Mouse (Mus musculus) adrenal gland (tissue): ENCODE data around the gene Spatc1l.

Experiments
- intact Hi-C: fragments of 180-260 bp; cut with DNase I; formaldehyde crosslinking; loops from one replicate; pipeline ENCODE4 v1.15.1; 2025
- long read RNA-seq, 2 experiments: library from polyadenylated mRNA; unstranded; transcript quantifications; one replicate each; pipeline ENCODE4 v2.0.0; 2020; ENCODE audit warnings: borderline replicate concordance in 1 of 2; ENCODE audit not compliant: insufficient replicate concordance in 1 of 2

The Spatc1l gene
- long read RNA-seq, experiment 1 = 0 reads
- long read RNA-seq, experiment 2 = 0 reads

GRCm38 (mm10) chr10:76561972-76562371 lies at the start of gene Spatc1l:
Gene Spatc1l, plus strand, starts transcription at chr10:76562272.
- intact Hi-C loops = no loop called here

GRCm38 (mm10) chr10:76512965-76513583 lies 49.0 kb upstream of the Spatc1l start:
- intact Hi-C loops = no loop called here

GRCm38 (mm10) chr10:76530922-76531321 lies 31.1 kb upstream of the Spatc1l start:
- intact Hi-C loops = no loop called here

DNA sequence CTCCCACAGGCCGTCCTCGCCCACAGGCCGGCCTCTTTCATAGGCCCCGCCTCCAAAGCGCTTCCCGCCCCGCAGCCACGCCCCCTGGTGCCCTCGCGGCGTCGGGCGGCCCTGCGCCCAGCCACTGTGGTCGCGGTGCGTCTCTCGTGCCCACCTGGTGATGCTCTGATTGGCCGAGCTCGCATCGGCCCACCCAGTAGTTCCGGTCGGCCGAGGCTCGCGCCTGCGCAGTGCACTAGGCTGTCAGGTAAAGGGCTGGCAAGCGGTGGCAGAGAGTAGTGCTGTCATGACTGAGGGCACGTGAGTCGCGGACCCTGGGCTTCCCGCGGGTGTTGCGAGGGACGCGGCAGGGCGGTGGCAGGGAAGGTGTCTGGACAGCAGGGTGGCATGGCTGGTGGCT lies 30.7 kb upstream of the Spatc1l start, which contains the start of gene Lss:
TSS of gene Lss (plus strand) at position 214 of the 400 bp plus-strand sequence.
- intact Hi-C loops = no loop called here

GRCm38 (mm10) chr10:76531828-76532227 lies 30.2 kb upstream of the Spatc1l start:
- intact Hi-C loops = no loop called here

GRCm38 (mm10) chr10:76535526-76535925 lies 26.5 kb upstream of the Spatc1l start:
- intact Hi-C loops = no loop called here

DNA sequence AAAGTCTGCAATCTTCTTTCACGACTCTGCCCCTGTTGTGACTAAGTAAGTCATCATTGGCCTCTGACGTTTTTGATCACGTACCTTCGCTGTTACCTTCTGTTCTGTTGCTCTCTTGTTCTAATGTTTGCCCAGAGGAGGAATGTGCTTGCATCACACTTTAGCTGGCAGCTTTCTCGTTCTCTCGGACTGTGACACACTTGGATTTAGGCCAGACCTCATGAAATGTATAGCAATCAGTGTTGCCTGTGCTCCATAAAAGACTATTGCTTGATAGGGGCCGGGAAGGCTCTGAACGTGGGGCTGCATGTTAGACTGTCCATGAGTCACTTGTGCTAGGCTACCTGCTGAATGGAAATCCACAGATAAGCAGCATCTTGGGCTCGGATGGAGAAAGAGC lies 24.5 kb upstream of the Spatc1l start:
- intact Hi-C loops = no loop called here

- intact Hi-C loops = no loop called here
Observed at GRCm38 (mm10) chr10:76541336-76542085, 20.6 kb upstream of the Spatc1l start.

DNA sequence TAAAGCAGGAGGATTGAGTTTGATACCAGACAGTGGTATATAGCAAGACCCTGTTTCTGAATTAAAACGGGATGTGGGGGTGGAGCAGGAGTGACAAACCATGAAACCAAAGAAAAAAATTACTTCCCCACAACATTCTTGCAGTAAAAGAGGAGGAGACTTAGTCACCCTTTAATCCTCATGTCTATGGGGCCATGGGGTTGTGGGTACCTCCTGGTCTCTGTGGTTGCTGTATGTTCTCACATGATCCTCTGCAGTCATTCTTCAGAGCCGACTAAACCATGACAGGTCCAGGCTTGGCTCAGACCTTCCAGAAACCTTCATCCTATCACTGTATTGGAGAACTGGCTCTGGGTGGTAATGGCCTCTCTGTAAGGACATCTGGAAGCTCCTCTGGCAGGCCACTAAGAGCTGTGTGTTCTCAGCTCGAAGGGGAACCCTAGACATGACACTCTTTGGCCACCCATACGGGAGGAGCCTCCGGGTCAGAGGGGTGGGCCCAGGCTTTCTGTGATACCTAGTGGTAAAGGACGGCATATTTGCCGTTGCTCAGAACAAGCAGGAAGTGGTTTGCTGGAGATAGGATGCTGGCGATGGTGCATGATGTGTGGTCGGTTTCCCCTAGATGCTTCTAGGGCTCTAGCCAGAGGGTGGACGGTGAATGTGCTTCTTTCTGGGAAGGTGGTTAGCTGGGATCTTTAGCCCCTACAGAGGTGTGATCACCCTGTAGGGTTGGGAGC lies 19.3 kb upstream of the Spatc1l start:
- intact Hi-C loops = no loop called here

GRCm38 (mm10) chr10:76546566-76546965 lies 15.5 kb upstream of the Spatc1l start:
- intact Hi-C loops = no loop called here

DNA sequence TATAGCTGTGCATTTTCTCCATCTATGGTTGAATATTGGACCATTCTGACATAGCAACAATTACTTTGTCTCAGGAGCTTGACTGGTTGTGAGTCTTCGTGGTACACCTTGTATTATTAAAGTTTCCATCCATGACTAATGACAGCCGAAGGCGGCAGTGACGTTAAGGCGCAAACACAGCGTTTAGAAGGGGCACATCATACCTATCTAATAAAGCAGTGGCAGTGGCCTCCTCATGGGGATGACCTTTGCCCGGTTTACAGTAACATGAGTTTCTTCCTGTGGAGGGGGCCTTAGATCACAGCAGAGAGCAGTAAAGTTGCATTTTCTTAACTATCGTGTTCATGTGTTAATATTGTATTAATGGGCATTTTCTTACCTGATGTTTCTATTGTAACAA lies 13.9 kb upstream of the Spatc1l start:
- intact Hi-C loops = no loop called here

DNA sequence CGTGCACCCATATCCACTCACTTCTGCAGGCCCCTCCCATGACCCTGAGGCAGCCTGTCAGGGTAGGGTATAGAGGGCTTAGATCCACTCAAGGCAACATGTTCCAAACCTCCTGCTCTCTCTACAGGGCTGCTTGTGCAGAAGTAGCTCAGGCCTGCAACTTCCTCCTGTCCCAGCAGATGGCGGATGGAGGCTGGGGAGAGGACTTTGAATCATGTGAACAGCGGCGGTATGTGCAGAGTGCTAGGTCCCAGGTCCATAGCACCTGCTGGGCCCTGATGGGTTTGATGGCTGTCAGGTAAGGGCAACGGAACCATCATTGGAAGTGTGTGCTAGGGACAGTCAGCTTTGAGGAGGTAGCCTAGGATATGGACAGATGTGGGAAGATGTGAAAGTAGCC lies 11.6 kb upstream of the Spatc1l start:
- intact Hi-C loops = loop anchor here (5.0 to 10.0 kb wide), 2 partner anchors 177 to 246 kb away; partner anchors contain the start of gene Col6a1

DNA sequence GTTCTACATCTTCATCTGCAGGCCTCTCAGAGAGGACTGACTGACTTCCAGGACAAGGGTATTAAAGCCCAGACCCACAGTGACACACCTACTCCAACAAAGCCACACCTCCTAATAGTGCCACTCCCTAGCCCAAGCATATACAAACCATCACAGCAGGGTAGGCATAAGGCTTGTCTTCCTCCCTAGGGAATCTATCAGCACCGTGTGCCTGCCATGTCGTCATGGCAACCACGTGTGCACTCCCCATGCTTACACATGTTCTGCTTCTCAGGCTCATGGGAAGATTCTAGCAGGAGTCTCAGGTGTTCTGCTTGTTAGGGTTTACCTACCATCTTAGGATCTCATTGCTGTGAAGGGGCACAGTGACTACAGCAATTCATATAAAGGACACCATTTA lies 10.5 kb upstream of the Spatc1l start:
- intact Hi-C loops = loop anchor here (5.0 to 10.0 kb wide), 2 partner anchors 176 to 247 kb away; partner anchors contain the start of gene Col6a1

DNA sequence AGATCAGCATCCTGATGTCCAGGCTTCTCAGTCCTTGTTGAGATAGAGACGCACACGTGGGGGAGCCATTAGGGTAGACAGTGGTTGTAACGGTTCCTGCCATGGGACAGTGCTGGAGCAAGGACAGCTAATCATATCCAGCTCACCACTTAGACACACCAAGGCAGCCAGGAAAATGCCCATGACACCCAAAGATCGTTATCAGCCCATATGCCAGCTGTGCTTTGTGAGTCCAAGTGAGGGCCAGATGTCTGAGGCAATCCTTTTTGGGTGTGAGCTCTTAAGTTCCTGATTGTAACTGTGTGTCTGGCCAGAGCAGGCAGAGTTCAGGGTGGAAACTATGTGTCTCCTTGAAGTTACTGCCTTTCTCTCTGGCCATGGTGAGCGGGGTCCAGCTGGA lies 8.0 kb upstream of the Spatc1l start:
- intact Hi-C loops = loop anchor here (5.0 to 10.0 kb wide), 2 partner anchors 173 to 249 kb away; partner anchors contain the start of gene Col6a1

DNA sequence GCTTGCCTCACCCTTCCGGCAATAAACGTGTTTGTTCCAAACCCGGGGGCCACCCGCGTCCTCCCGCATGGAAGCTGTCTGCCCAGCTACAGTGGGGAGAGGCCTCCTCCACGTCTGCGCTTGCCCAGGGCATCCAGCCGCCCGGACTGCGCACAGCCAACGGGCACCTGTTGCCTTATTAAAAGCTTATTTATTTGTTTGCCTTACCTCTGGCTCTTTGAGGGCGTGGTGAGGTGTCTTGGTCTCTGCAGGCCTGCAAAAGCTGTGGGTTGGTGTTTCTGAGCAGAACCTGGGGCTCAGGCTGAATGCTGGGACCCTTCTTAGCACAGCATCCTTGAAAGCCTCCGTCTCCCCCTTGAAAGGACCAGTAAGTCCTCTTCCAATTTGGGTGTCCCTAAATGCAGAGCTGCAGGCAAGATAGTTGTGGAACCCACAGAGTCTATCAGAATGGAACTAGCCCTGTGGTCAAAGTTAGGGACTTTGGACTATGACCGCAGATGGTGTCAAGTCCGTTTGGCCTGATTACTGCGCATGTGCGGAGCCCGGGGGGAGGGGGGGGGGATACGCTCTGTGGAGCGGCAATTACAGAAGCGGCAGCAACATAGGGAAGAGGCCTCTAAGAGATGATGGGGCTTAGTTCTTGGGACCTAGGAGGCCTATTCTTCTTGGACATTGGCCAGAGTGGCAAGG lies 8.1 kb downstream of the Spatc1l start:
- intact Hi-C loops = no loop called here

GRCm38 (mm10) chr10:76571070-76571469 lies 9.0 kb downstream of the Spatc1l start:
- intact Hi-C loops = no loop called here

DNA sequence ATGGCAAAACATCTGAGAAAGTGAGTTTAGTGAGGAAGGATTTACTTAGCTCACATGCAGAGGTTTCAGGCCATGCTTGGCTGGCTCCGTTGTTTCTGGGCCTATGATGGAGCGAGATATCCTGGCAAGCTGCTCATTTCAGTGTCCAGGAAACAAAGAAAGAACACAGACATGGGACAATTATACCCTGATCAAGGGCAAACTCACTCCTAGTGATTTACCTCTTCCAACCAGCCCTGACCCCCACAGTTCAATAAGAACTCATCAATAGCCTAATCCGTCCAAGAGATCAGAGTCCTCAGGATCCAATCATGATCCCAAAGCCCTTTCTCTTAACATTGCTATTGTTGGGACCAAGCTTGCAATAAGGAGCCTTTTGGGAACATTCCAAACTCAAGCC lies 10.1 kb downstream of the Spatc1l start:
- intact Hi-C loops = no loop called here

DNA sequence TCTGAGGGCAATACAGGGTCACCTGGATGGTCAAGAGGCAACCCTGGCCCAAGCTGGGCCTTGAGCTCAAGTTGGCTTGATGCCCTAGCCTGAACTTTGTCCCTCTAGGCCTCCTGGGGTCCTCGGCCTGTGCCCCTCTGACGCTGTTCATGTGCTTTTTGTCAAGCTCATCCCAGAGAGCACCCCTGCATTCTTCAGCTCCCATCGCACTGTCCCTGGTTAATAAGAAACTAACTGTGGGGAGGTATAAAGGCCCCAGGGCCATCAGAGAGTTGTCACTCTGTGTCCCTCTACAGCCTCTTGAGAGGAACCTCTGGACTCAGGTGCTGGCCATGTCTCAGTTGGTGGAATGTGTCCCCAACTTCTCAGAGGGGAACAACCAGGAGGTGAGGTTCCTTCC lies 13.3 kb downstream of the Spatc1l start, which contains the start of gene Ftcd:
TSS of gene Ftcd (plus strand) at position 275 of the 400 bp plus-strand sequence.
- intact Hi-C loops = no loop called here

DNA sequence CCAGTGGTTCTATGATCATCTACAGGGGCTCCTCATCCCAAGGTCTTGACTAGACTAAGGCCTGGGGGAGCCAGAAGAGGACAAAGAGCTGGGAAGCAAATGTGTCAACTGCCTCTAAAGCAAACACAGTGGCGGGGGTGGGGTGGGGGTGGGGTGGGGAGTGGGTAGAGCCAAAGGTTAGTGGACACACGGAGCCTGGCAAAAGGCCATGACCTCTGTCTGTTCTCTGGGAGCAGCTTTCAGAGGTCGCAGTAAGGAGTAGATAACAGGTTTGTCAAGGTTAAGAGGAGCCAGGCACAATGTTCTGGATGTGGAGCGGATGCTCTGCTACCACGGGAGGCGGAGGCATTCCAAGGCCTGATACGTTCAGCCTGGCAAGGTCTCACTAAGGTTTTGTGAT lies 14.8 kb downstream of the Spatc1l start:
- intact Hi-C loops = no loop called here

DNA sequence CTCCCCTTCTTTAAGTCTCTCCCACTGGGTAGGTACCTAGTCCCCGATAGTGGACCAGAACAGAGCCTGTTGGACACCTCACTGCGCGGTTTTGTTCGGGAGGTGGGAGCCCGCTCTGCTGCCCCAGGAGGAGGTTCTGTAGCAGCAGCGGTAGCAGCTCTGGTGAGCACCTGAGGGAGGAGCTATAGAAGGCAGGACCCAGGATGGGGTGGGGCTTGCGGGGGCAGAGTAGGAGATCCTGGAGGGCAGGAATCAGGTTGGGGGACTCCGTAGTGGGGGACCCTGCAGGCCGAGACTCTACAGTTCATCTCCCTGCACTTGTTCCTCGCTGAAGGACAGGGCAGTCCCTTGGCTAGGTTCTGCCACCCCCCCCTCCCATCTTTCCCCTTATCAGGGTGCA lies 22.1 kb downstream of the Spatc1l start:
- intact Hi-C loops = no loop called here

GRCm38 (mm10) chr10:76586190-76586589 lies 24.1 kb downstream of the Spatc1l start:
- intact Hi-C loops = no loop called here
